Mouse (Mus musculus) MEL (cell line): ENCODE measurements around the gene Erc2. TPM values are rescaled to one million over a fixed set of nuclear protein-coding genes. Genes with fewer than 3 reads are reported as not detected.

Source experiments
- DNase-seq: peaks from one replicate; pipeline ENCODE4 v3.0.0; 2011; ENCODE audit warnings: low read depth, low spot score
- H3K27ac ChIP-seq: 2 replicates; pipeline ENCODE4 v1.5.1; 2012; ENCODE audit warnings: low read depth, mild to moderate bottlenecking, control low read depth, low read length, moderate library complexity; ENCODE audit not compliant: control insufficient read depth
- H3K27me3 ChIP-seq, 2 experiments: fragments of 150-350 bp in 1 of 2; sonication (generic) in 1 of 2; 2 replicates each; pipeline ENCODE4 v1.6.1; 2012; ENCODE audit warnings: low read length in 2 of 2, mild to moderate bottlenecking in 2 of 2, improper control_type of control experiment in 1 of 2, moderate library complexity in 1 of 2; ENCODE audit not compliant: insufficient read depth in 2 of 2, control insufficient read depth in 1 of 2
- H3K36me3 ChIP-seq, 2 experiments: 2 replicates each; pipeline ENCODE4 v1.6.1; 2012 to 2014; ENCODE audit warnings: low read length in 2 of 2, improper control_type of control experiment in 1 of 2, inconsistent platforms in 1 of 2, mild to moderate bottlenecking in 1 of 2; ENCODE audit not compliant: insufficient read depth in 2 of 2, control insufficient read depth in 1 of 2
- H3K4me1 ChIP-seq, 2 experiments: fragments of 150-350 bp in 1 of 2; sonication (generic) in 1 of 2; 2 replicates each; pipeline ENCODE4 v1.6.1; 2012; ENCODE audit warnings: low read length in 2 of 2, improper control_type of control experiment in 1 of 2, mild to moderate bottlenecking in 1 of 2; ENCODE audit not compliant: insufficient read depth in 2 of 2, control insufficient read depth in 1 of 2
- H3K4me3 ChIP-seq, 2 experiments: fragments of 150-350 bp in 1 of 2; sonication (generic) in 1 of 2; 2 replicates each; pipeline ENCODE4 v1.5.1; 2012; ENCODE audit warnings: low read depth in 2 of 2, low read length in 2 of 2, mild to moderate bottlenecking in 2 of 2, moderate library complexity in 2 of 2, control low read depth in 1 of 2, improper control_type of control experiment in 1 of 2; ENCODE audit not compliant: control insufficient read depth in 1 of 2, insufficient read depth in 1 of 2
- H3K79me2 ChIP-seq: 2 replicates; pipeline ENCODE4 v1.6.1; 2012; ENCODE audit warnings: mild to moderate bottlenecking, low read length, moderate library complexity; ENCODE audit not compliant: control insufficient read depth, poor library complexity, insufficient read depth
- H3K9ac ChIP-seq: 2 replicates; pipeline ENCODE4 v1.6.1; 2012; ENCODE audit warnings: low read depth, mild to moderate bottlenecking, control low read depth, low read length, moderate library complexity; ENCODE audit not compliant: control insufficient read depth, poor library complexity, severe bottlenecking
- H3K9me3 ChIP-seq: fragments of 150-350 bp; sonication (generic); replicated peaks from 2 replicates; pipeline ENCODE4 v1.6.1; 2012; ENCODE audit warnings: mild to moderate bottlenecking, low read length, improper control_type of control experiment, moderate library complexity; ENCODE audit not compliant: insufficient read depth
- CHD2 ChIP-seq: IDR thresholded peaks from 2 replicates; pipeline ENCODE4 v1.6.1; 2011; ENCODE audit warnings: low read length, improper control_type of control experiment
- E2F4 ChIP-seq: IDR thresholded peaks from 2 replicates; pipeline ENCODE4 v1.6.1; 2011; ENCODE audit warnings: low read depth, low read length, improper control_type of control experiment, borderline replicate concordance
- ELF1 ChIP-seq: IDR thresholded peaks from 2 replicates; pipeline ENCODE4 v1.6.1; 2014; ENCODE audit warnings: low read depth, mild to moderate bottlenecking, inconsistent platforms, low read length, improper control_type of control experiment, moderate library complexity
- EP300 ChIP-seq, 2 experiments: IDR thresholded peaks; 2 replicates each; pipeline ENCODE4 v1.6.1; 2011; ENCODE audit warnings: improper control_type of control experiment in 2 of 2, low read length in 2 of 2, low read depth in 1 of 2, mild to moderate bottlenecking in 1 of 2
- ETS1 ChIP-seq: IDR thresholded peaks from 2 replicates; pipeline ENCODE4 v1.6.1; 2012; ENCODE audit warnings: low read depth, mild to moderate bottlenecking, inconsistent platforms, low read length, improper control_type of control experiment, moderate library complexity
- GABPA ChIP-seq: IDR thresholded peaks from 2 replicates; pipeline ENCODE4 v1.6.1; 2012; ENCODE audit warnings: low read depth, mild to moderate bottlenecking, inconsistent platforms, low read length, improper control_type of control experiment, moderate library complexity
- GATA1 ChIP-seq: IDR thresholded peaks from 2 replicates; pipeline ENCODE4 v1.6.1; 2011; ENCODE audit warnings: low read depth, low read length, improper control_type of control experiment
- HCFC1 ChIP-seq: IDR thresholded peaks from 2 replicates; pipeline ENCODE4 v1.6.1; 2012; ENCODE audit warnings: low read depth, mild to moderate bottlenecking, inconsistent platforms, low read length, improper control_type of control experiment, moderate library complexity
- JUND ChIP-seq: IDR thresholded peaks from 2 replicates; pipeline ENCODE4 v1.6.1; 2011; ENCODE audit warnings: low read depth, mild to moderate bottlenecking, improper control_type of control experiment, low read length
- KAT2A ChIP-seq: conservative IDR thresholded peaks from 2 replicates; pipeline ENCODE4 v1.6.1; 2012; ENCODE audit warnings: low read depth, low read length, improper control_type of control experiment, inconsistent platforms
- MAFK ChIP-seq: IDR thresholded peaks from 2 replicates; pipeline ENCODE4 v1.6.1; 2011; ENCODE audit warnings: low read depth, mild to moderate bottlenecking, low read length, improper control_type of control experiment, borderline replicate concordance
- MXI1 ChIP-seq: IDR thresholded peaks from 2 replicates; pipeline ENCODE4 v1.6.1; 2011; ENCODE audit warnings: mild to moderate bottlenecking, low read depth, low read length, improper control_type of control experiment
- MYB ChIP-seq: IDR thresholded peaks from 2 replicates; pipeline ENCODE4 v1.6.1; 2011; ENCODE audit warnings: mild to moderate bottlenecking, low read depth, low read length, improper control_type of control experiment
- MYC ChIP-seq: IDR thresholded peaks from 2 replicates; pipeline ENCODE4 v1.6.1; 2011; ENCODE audit warnings: low read depth, mild to moderate bottlenecking, low read length, improper control_type of control experiment, moderate library complexity
- NRF1 ChIP-seq: IDR thresholded peaks from 2 replicates; pipeline ENCODE4 v1.6.1; 2014; ENCODE audit warnings: low read depth, mild to moderate bottlenecking, inconsistent platforms, low read length, improper control_type of control experiment, moderate library complexity; ENCODE audit not compliant: poor library complexity, insufficient read depth, severe bottlenecking
- POLR2A ChIP-seq, 2 experiments: IDR thresholded peaks; 2 replicates each; pipeline ENCODE4 v1.6.1; 2011 to 2012; ENCODE audit warnings: low read length in 2 of 2, mild to moderate bottlenecking in 2 of 2, control low read depth in 1 of 2, improper control_type of control experiment in 1 of 2, low read depth in 1 of 2, moderate library complexity in 1 of 2; ENCODE audit not compliant: control insufficient read depth in 1 of 2, insufficient read depth in 1 of 2, poor library complexity in 1 of 2
- RAD21 ChIP-seq: IDR thresholded peaks from 2 replicates; pipeline ENCODE4 v1.6.1; 2011; ENCODE audit warnings: mild to moderate bottlenecking, low read depth, low read length, improper control_type of control experiment
- RCOR1 ChIP-seq: IDR thresholded peaks from 2 replicates; pipeline ENCODE4 v1.6.1; 2012; ENCODE audit warnings: low read depth, mild to moderate bottlenecking, inconsistent platforms, low read length, improper control_type of control experiment
- TAL1 ChIP-seq: IDR thresholded peaks from 2 replicates; pipeline ENCODE4 v1.6.1; 2012; ENCODE audit warnings: mild to moderate bottlenecking, inconsistent platforms, low read length, moderate library complexity, mixed read lengths
- USF2 ChIP-seq, 2 experiments: IDR thresholded peaks; 2 replicates each; pipeline ENCODE4 v1.6.1; 2011 to 2012; ENCODE audit warnings: improper control_type of control experiment in 2 of 2, low read length in 2 of 2, borderline replicate concordance in 1 of 2, inconsistent platforms in 1 of 2, low read depth in 1 of 2, mild to moderate bottlenecking in 1 of 2; ENCODE audit not compliant: insufficient read depth in 1 of 2
- ZC3H11A ChIP-seq: IDR thresholded peaks from 2 replicates; pipeline ENCODE4 v1.6.1; 2012; ENCODE audit warnings: low read depth, mild to moderate bottlenecking, inconsistent platforms, low read length, improper control_type of control experiment
- ZMIZ1 ChIP-seq: IDR thresholded peaks from 2 replicates; pipeline ENCODE4 v1.6.1; 2012; ENCODE audit warnings: low read depth, mild to moderate bottlenecking, inconsistent platforms, low read length, improper control_type of control experiment, moderate library complexity
- ZNF384 ChIP-seq: IDR thresholded peaks from 2 replicates; pipeline ENCODE4 v1.6.1; 2012; ENCODE audit warnings: low read depth, mild to moderate bottlenecking, inconsistent platforms, low read length, improper control_type of control experiment
- polyA plus RNA-seq, 2 experiments: library from polyadenylated mRNA; stranded (reverse) in 1 of 2; unstranded in 1 of 2; fragments of >175 nt in 1 of 2; fragments of >200 nt in 1 of 2; gene quantifications; 2 replicates each; pipeline versions ENCODE4 v1.2.1 to v1.2.4; 2012; ENCODE audit warnings: low replicate concordance in 2 of 2, low read depth in 1 of 2; ENCODE audit not compliant: insufficient read length in 2 of 2, insufficient read depth in 1 of 2, missing spikeins in 1 of 2
- total RNA-seq: library from RNA; depleted of rRNA; stranded (reverse); fragments of 300-350 nt; gene quantifications from 2 replicates; pipeline ENCODE4 v1.2.3, GENCODE M21; 2012

Erc2 gene
- total and polyA plus RNA-seq, 3 experiments = not detected

DNA sequence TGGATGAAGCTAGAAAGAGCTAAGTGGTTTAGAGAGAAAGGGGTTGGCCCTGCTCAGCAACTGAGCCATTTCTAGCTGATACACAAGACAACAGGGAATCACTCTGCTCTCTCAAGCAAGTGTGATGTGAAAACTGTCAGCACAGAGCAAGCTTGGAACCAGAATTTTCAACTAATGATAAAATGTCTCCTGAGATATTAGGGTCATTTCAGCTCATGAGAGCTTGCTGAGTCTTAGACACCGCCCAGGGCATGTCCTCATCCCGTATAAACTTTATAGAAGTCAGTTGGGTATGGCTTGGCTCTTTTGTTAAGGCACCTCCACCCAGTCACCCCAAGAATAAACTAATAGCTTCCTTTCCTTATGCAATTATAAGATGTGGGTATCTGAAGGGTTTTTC, 666.0 kb downstream of the Erc2 start:
- no peaks in the 10 kb centered on the region for H3K9me3 ChIP-seq
- DNase-seq = no peak
- no peaks in the 10 kb centered on the region for H3K27me3 ChIP-seq
- no peak overlapping the region for H3K4me3 ChIP-seq
- H3K27ac ChIP-seq = no peak overlapping the region
- TF ChIP-seq RAD21 (no peak), ZMIZ1 (no peak), HCFC1 (no peak), GATA1 (no peak), ELF1 (no peak), USF2 (IDR thresholded peaks at IDR 0.05; ENCODE audit: borderline replicate concordance in 1 of 2, insufficient read depth in 1 of 2, low read depth in 1 of 2, low read length in 2 of 2) (no peak), KAT2A (no peak), ZNF384 (no peak), GABPA (no peak), NRF1 (no peak)
- no peaks in the 10 kb centered on the region for H3K36me3 ChIP-seq
- H3K9ac ChIP-seq = no peak overlapping the region
- no peaks in the 10 kb centered on the region for H3K4me1 ChIP-seq
- H3K79me2 ChIP-seq = no peaks in the 10 kb centered on the region

- H3K9me3 ChIP-seq = no peaks in the 10 kb centered on the region
Measured at GRCm38 (mm10) chr14:28288926-28289325, 666.7 kb downstream of the Erc2 start.

More at GRCm38 (mm10) chr14:28288926-28289325, 666.7 kb downstream of the Erc2 start:
- Histone ChIP-seq H3K27ac (no peak overlapping the region), H3K4me1 (no peaks in the 10 kb centered on the region), H3K79me2 (no peaks in the 10 kb centered on the region), H3K36me3 (no peaks in the 10 kb centered on the region), H3K9ac (no peak overlapping the region), H3K4me3 (no peak overlapping the region), H3K27me3 (no peaks in the 10 kb centered on the region)
- no peak for DNase-seq
- TF ChIP-seq MYC (no peak), MYB (no peak), TAL1 (no peak), MAFK (no peak), GATA1 (no peak), JUND (no peak), RCOR1 (no peak), CHD2 (no peak), USF2 (IDR thresholded peaks at IDR 0.05; ENCODE audit: borderline replicate concordance in 1 of 2, insufficient read depth in 1 of 2, low read depth in 1 of 2, low read length in 2 of 2) (no peak), E2F4 (no peak), MXI1 (no peak), EP300 (IDR thresholded peaks at IDR 0.05; ENCODE audit: low read depth in 1 of 2, low read length in 2 of 2) (no peak), ETS1 (no peak), KAT2A (no peak), RAD21 (no peak), POLR2A (IDR thresholded peaks at IDR 0.05; ENCODE audit: control insufficient read depth in 1 of 2, insufficient read depth in 1 of 2, low read depth in 1 of 2, low read length in 2 of 2, poor library complexity in 1 of 2) (no peak), ZC3H11A (no peak)
